Mouse (Mus musculus): ENCODE results near the gene Calr.
"Not testable (repeated sequence)": the region's sequence is repeated elsewhere in the genome, so short reads cannot be mapped to it uniquely, and the experiment has no call there.

Calr gene

GRCm38 (mm10) chr8:84844397-84845070 is 2.2 kb downstream of the Calr start:
- no peak for DNase-seq (ENCODE audit: low spot score)

DNA sequence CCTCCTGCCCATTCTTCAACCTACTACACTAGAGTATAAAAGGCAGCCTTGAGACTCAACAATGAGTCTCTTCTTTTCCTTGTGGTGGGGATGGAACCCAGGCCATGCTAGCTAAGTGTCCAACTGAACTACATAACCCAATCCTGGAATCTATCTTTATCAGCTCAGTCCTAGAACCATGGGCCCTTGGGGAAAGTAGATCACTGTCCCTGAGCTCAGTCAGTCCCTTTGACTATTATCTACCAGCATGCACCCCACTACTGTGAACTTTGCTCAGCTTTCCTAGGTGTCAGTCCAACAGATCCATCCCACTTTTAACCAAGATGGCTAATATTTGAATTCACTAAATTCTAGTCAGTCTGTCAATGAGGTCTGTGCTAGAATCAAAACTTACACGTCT is 5.2 kb downstream of the Calr start:
- no peak for DNase-seq (ENCODE audit: low spot score)

DNA sequence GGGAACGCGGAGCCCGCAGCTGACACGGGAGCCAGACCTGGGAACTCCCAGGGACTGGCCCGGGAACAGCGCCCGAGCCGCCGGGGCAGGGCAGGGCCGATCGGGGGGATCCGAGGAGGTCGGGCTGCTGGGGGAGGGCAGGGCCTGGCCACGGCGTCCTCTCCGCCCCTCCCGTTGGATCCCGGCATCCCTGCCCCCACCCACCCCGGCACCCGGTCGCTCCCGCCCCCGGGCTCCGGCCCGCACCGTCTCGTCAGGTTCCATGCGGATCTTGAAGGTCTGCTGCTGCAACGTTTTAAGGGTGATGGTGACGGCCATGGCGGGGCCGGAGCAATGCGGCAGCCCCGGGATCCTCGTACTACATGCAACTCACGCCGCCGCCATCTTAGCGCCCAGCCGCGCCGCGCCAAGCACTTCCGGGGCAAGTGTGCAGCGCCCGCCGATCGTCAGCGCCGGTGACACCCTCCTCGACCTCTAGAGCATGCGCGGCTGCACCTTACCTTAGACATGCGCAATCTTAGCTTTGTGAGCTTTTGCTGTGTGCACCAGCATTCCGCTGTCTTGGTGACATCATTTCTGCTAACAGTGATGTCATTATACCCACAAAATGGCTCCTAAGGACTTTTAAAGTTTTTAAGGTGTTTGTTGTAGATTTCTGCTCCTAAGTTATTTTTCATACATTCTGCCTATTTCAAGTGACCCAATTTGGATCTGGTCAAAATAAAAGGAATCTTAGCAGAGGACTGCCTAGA is 6.3 kb downstream of the Calr start, which contains the start of gene Rad23a:
TSS of gene Rad23a (minus strand) at position 418 of the 752 bp plus-strand sequence.
- DNase-seq (ENCODE audit: low spot score), result peak; percentile 98

DNA sequence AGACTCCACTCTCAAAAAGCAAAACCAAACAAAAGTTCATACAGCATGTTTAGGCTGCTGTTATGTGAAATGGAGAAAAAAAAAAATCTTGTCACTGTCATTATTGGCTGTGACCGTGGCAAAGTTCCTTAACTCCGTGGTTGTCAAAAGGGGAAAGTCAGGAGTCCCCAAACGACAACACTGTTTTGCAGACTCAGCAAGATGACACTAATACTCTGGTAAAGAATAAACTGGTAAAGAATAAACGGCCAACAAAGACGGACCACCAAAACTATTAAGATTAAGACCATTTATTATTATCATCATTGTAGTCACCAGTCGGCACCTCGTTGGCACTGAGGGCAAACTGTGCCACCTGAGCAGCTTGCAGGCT is 6.9 kb downstream of the Calr start:
- DNase-seq (ENCODE audit: low spot score), result no peak

GRCm38 (mm10) chr8:84839411-84839810 is 7.3 kb downstream of the Calr start:
- no peak for DNase-seq (ENCODE audit: low spot score)

GRCm38 (mm10) chr8:84838513-84838912 is 8.2 kb downstream of the Calr start:
- no peak for DNase-seq (ENCODE audit: low spot score)

GRCm38 (mm10) chr8:84837912-84838470 is 8.7 kb downstream of the Calr start:
- no peak for DNase-seq (ENCODE audit: low spot score)

GRCm38 (mm10) chr8:84837149-84837911 is 9.4 kb downstream of the Calr start:
- no peak for DNase-seq (ENCODE audit: low spot score)

- DNase-seq (ENCODE audit: low spot score), result no peak
Measured at GRCm38 (mm10) chr8:84834866-84835855, 11.6 kb downstream of the Calr start.

GRCm38 (mm10) chr8:84834002-84834865 is 12.5 kb downstream of the Calr start:
- no peak for DNase-seq (ENCODE audit: low spot score)

DNA sequence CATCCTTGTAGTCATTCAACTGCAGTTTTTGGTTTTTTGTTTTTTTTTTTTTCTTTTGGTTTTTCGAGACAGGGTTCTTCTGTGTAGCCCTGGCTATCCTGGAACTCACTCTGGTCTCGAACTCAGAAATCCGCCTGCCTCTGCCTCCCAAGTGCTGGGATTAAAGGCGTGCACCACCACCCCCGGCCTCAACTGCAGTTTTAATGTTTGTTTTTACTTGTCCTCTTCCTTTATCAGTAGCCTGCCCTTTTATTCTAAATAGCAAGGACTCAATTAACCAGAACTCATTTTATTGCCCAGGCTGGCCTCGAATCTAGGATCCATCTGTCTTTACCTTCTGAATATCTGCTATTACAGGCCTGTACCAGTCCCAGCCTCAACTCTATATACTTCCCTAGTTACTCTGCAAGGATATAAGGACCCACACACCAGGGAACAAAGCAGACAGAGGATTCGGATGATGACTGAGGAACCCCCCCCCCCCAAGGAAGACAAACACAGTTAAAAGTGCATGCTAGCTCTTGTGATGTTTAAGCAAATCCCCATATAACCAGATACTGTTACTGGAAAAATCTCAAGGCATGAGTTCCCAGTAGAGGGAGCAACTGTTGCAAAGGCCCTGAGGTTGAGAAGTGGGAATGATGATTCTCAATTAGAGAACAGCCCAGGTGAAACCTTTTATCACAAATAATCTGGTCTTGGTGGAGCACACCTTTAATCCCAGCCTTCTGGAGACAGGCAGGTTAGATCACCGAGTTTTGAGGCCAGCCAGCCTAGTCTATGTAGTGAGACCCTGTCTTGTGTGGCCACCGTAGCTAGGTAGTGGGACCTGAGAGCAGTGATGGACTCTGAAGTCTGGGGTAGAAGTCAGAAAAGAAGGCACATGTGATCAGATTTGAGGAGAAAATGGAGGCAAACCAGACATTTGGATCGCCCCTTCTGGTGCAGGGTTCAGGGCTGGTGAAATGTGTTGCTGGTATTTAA is 13.7 kb downstream of the Calr start:
- DNase-seq (ENCODE audit: low spot score), result no peak

DNA sequence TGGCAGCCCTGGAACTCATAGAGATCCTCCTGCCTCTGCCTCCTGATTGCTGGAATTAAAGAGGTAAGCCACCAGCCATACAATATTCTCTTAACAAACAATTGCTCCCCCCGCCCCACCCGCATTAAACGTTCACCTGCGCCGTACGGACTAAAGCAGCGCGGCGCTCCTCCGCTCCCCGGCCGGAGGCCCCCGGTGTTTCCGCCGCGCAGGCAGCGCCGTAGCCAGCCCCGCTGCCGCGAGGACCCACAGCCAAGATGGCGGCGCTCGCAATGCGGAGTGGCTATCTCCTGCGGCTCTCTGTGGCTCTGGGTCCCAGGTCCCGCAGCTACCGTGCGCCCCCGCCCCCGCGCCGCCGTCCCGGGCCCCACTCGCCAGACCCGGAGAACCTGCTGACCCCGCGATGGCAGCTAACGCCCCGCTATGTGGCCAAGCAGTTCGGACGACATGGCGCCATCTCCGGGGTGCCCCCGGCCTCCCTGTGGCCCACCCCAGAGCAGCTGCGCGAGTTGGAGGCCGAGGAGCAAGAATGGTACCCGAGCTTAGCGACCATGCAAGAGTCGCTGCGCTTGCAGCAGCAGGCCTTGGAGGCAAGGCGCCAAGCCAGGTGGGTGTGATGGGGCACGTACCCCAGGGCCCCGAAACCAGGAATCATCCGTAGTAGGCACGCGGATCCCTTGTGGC is 14.6 kb downstream of the Calr start:
- DNase-seq (ENCODE audit: low spot score), result peak; percentile 78

DNA sequence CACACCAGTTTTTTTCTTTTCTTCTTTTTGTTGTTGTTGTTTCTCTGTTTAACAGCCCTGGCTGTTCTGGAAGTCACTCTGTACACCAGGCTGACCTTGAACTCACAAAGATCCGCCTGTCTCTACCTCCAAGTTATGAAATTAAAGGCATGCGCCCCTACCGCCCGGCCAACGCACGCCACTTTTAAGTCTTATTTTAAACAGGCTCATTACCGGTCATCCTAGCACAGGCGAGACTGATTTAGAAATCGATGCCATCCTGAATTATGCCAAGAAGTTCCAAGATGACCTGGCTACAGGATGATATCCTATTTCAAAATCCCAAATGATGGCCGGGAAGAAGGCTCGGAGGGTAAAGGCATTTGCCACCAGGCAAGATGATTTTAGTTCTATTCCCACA is 15.2 kb downstream of the Calr start, which contains the start of gene Gadd45gip1:
TSS of gene Gadd45gip1 (plus strand) at position 33 of the 400 bp plus-strand sequence.
- DNase-seq (ENCODE audit: low spot score), result peak; percentile 75

DNA sequence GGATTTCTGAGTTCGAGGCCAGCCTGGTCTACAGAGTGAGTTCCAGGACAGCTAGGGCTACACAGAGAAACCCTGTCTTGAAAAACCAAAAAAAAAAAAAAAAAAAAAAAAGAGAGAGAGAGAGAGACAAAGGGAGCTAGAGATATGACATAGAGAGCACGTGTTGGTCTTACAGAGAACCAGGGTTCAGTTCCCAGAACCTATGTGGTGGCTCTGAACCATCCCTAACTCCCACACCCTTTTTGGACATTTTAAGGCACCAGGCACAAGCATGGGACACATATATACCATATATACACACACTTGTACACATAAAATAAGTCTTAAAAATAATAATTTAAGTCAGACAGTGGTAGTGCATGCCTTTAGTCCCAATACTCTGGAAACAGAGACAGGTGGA is 20.2 kb downstream of the Calr start:
- not testable (repeated sequence) for DNase-seq (ENCODE audit: low spot score)

DNA sequence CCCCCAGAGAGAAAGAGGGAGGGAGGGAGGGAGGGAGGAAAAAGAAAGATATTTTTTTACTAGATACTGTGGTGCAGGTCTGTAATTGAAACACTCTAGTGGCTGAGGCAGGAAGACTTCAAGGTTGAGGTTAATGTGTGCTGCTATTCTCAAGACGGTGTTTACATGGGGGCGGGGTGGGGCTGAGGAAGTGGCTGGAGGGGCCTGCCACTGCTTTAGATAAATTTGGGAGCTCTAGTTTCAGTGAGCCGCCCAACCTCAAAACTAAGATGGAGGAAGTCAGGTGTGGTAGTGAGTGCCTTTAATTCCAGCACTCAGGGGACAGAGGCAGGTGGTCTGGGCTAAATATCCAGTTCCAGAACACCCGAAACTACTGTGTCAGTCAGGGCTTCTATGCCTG is 21.1 kb downstream of the Calr start:
- DNase-seq (ENCODE audit: low spot score), result no peak

- peak; percentile 69 for DNase-seq (ENCODE audit: low spot score)
Measured at GRCm38 (mm10) chr8:84823653-84824052, 23.1 kb downstream of the Calr start.

GRCm38 (mm10) chr8:84822723-84823122 is 24.0 kb downstream of the Calr start, which contains the start of gene Dand5:
TSS of gene Dand5 (minus strand) at chr8:84822823.
- no peak for DNase-seq (ENCODE audit: low spot score)

DNA sequence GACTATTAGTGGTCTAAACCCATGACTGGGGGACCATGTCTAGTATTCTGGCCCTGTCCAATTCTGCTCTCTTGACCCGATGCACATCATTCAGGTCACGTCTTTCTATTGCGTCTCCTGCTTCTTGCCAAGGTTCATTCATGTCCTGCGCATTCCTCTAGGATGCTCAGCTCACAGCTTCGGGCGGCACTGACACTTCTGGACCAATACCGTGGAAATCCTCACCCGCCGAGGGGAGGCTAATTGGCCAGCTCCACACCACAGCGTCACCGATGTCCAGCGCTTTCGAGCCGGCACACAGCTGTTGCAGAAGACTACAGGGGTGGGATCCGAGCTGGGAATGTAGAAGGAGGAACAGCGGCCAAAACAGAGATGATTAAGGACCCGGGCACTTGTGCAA is 30.6 kb downstream of the Calr start:
- no peak for DNase-seq (ENCODE audit: low spot score)

Measured in adipocyte (in vitro differentiated cells).